Mouse (Mus musculus): ENCODE measurements around the gene Stat3. TPM values are rescaled to one million over a fixed set of nuclear protein-coding genes. Genes with fewer than 3 reads are reported as not detected.

Stat3 gene
- polyA plus RNA-seq, 1 experiment from 2014 or later = 49.2 TPM

GRCm38 (mm10) chr11:100975241-100975640, 35.9 kb upstream of the Stat3 start:
- H3K36me3 ChIP-seq (ENCODE audit: control insufficient read depth, insufficient read depth, low read length) = no peaks in the 10 kb centered on the region
- 66% methylated on average over 7 of the region's 7 CpGs for WGBS
- no peak overlapping the region for H3K9ac ChIP-seq (ENCODE audit: low read depth, low read length)
- H3K27me3 ChIP-seq (replicated peaks; ENCODE audit: control insufficient read depth, insufficient read depth, low read length) = peaks cover 23% of the 10 kb centered on the region
- peaks cover 4% of the 10 kb centered on the region for H3K4me1 ChIP-seq (ENCODE audit: control insufficient read depth, insufficient read depth, low read depth, low read length)
- ATAC-seq = no peak
- H3K27ac ChIP-seq (ENCODE audit: low read depth, low read length) = no peak overlapping the region
- H3K4me2 ChIP-seq (ENCODE audit: low read length) = no peak overlapping the region
- H3K9me3 ChIP-seq (ENCODE audit: control insufficient read depth, low read length) = no peaks in the 10 kb centered on the region
- H3K4me3 ChIP-seq (ENCODE audit: low read length) = no peak overlapping the region

GRCm38 (mm10) chr11:100974381-100974970, 35.1 kb upstream of the Stat3 start:
- peaks cover 30% of the 10 kb centered on the region for H3K27me3 ChIP-seq (replicated peaks; ENCODE audit: control insufficient read depth, insufficient read depth, low read length)
- no peak for ATAC-seq

DNA sequence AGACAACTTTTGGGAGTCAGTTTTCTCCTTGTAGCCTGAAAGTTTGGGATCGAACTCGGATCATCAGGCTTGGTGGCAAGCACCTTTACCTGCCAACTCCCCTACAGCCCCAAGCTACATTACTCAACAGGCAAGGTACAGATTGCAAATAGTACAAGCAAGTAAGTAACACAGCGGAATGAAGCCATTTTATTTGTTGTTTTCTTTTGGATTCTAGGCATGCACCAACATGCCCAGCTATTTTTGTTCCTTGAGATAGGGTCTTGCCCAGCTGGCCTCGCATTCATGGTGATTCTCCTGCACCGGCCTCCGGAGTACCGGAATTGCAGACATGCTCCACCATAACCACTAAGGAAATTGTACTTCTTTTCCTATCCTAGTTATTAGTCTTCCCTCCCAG, 33.9 kb upstream of the Stat3 start:
- 91% methylated on average over 7 of the region's 7 CpGs for WGBS
- Histone ChIP-seq H3K4me3 (ENCODE audit: low read length) (no peak overlapping the region), H3K36me3 (ENCODE audit: control insufficient read depth, insufficient read depth, low read length) (no peaks in the 10 kb centered on the region), H3K9ac (ENCODE audit: low read depth, low read length) (no peak overlapping the region), H3K27ac (ENCODE audit: low read depth, low read length) (no peak overlapping the region), H3K4me1 (ENCODE audit: control insufficient read depth, insufficient read depth, low read depth, low read length) (peaks cover 10% of the 10 kb centered on the region), H3K4me2 (ENCODE audit: low read length) (no peak overlapping the region), H3K9me3 (ENCODE audit: control insufficient read depth, low read length) (no peaks in the 10 kb centered on the region), H3K27me3 (replicated peaks; ENCODE audit: control insufficient read depth, insufficient read depth, low read length) (peaks cover 41% of the 10 kb centered on the region)
- no peak for ATAC-seq

More at GRCm38 (mm10) chr11:100974381-100974970, 35.1 kb upstream of the Stat3 start:
- no peak overlapping the region for H3K9ac ChIP-seq (ENCODE audit: low read depth, low read length)
- no peak overlapping the region for H3K27ac ChIP-seq (ENCODE audit: low read depth, low read length)
- 73% methylated on average over 14 of the region's 14 CpGs for WGBS
- no peaks in the 10 kb centered on the region for H3K36me3 ChIP-seq (ENCODE audit: control insufficient read depth, insufficient read depth, low read length)
- H3K9me3 ChIP-seq (ENCODE audit: control insufficient read depth, low read length) = no peaks in the 10 kb centered on the region
- H3K4me1 ChIP-seq (ENCODE audit: control insufficient read depth, insufficient read depth, low read depth, low read length) = peaks cover 11% of the 10 kb centered on the region
- H3K4me2 ChIP-seq (ENCODE audit: low read length) = no peak overlapping the region
- no peak overlapping the region for H3K4me3 ChIP-seq (ENCODE audit: low read length)

DNA sequence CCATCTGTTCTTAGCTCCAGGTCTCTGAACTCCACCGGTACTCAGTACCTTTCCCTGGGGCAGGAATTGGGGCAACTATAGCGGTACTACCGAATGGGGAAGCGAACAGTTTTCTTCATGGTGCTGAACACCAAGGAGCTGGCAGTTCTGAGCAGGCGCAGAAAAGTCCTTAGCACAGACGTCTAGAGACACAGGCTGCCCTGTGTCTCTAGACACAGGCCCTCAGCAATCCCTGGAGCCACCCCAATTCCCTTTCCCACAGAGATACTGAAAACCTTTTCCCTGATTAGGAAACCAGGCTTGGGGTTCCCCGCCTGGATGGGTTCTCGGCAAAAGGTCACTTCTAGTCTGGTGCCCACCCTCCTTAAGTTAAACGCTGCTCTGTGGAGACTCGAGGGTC, 32.1 kb upstream of the Stat3 start:
- Histone ChIP-seq H3K4me2 (ENCODE audit: low read length) (no peak overlapping the region), H3K36me3 (ENCODE audit: control insufficient read depth, insufficient read depth, low read length) (no peaks in the 10 kb centered on the region), H3K9me3 (ENCODE audit: control insufficient read depth, low read length) (no peaks in the 10 kb centered on the region), H3K9ac (ENCODE audit: low read depth, low read length) (no peak overlapping the region), H3K4me3 (ENCODE audit: low read length) (no peak overlapping the region), H3K4me1 (ENCODE audit: control insufficient read depth, insufficient read depth, low read depth, low read length) (peaks cover 10% of the 10 kb centered on the region), H3K27me3 (replicated peaks; ENCODE audit: control insufficient read depth, insufficient read depth, low read length) (peaks cover 50% of the 10 kb centered on the region), H3K27ac (ENCODE audit: low read depth, low read length) (no peak overlapping the region)
- ATAC-seq = no peak
- 61% methylated on average over 10 of the region's 10 CpGs for WGBS

DNA sequence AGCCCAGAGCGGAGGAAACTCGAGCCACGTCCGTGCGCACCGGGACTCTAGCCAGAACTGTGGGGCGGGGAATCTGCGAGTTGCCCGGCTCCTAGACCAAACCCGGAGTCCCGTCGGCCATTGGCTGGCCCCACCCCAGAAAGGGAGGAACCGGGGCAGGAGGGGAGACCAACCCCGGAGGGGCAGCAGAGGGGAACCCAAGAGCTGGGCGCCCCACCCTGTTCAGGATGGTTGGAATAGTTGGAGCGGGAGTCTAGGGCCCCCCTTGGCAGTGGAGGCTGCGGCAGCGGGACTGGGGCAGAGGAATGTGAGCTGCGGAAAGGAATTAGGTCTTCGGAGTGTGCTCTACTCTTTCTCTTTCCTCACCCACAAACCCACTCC, 31.2 kb upstream of the Stat3 start, which contains the start of gene Cavin1:
Gene Cavin1 (minus strand): TSS at position 331 of the 381 bp plus-strand sequence.
- Histone ChIP-seq H3K36me3 (ENCODE audit: control insufficient read depth, insufficient read depth, low read length) (no peaks in the 10 kb centered on the region), H3K27ac (ENCODE audit: low read depth, low read length) (peak within 1 kb of the TSS; percentile 74), H3K9me3 (ENCODE audit: control insufficient read depth, low read length) (no peaks in the 10 kb centered on the region), H3K27me3 (replicated peaks; ENCODE audit: control insufficient read depth, insufficient read depth, low read length) (peaks cover 52% of the 10 kb centered on the region), H3K4me3 (ENCODE audit: low read length) (peak within 1 kb of the TSS; percentile 46), H3K9ac (ENCODE audit: low read depth, low read length) (peak within 1 kb of the TSS; percentile 60), H3K4me1 (ENCODE audit: control insufficient read depth, insufficient read depth, low read depth, low read length) (peaks cover 10% of the 10 kb centered on the region), H3K4me2 (ENCODE audit: low read length) (peak within 1 kb of the TSS; percentile 64)
- peak; percentile 81 for ATAC-seq
- under 1% methylated on average over 20 of the region's 20 CpGs for WGBS

DNA sequence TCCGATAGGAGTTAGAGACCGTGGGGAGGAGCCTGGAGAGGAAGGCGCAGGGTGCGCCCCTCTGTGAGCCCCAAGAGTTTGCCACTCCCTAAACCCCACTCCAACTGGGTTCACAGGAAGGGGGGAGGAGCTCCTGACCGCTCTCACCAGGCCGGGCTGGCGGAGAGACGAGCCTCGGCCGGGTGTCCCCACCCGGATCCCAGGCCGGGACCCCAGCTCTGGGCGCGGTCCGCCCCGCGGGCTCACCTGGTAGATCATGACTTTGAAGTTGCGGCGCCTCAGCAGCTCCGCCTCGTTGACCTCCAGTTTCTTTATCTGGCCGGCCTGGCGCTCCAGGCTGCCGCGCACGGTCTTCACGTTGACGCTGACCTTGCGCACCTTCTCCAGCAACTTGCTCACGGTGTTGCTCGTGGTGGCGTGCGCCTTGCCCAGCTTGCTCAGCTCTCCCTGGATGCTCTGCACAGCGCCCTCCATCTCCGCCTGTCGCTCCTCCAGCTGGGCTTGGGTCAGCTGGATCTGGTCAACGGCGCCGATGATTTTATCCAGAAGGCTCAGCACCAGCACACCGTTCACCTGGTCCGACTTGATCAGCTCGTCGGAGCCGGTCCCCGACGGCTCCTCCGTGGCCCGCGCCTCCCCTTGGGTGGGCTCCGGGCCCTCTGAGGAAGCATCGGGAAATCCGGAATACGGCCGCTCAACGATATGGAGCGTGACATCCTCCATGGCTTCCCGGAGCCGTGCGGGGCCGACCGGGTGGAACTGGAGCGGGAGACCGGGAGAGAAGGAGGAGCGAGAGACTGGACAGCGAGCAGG, 30.6 kb upstream of the Stat3 start:
- H3K27me3 ChIP-seq (replicated peaks; ENCODE audit: control insufficient read depth, insufficient read depth, low read length) = peaks cover 56% of the 10 kb centered on the region
- peak overlapping the region; percentile 64 for H3K4me2 ChIP-seq (ENCODE audit: low read length)
- WGBS = under 1% methylated on average over 65 of the region's 65 CpGs
- H3K36me3 ChIP-seq (ENCODE audit: control insufficient read depth, insufficient read depth, low read length) = no peaks in the 10 kb centered on the region
- peak overlapping the region; percentile 60 for H3K9ac ChIP-seq (ENCODE audit: low read depth, low read length)
- peak overlapping the region; percentile 74 for H3K27ac ChIP-seq (ENCODE audit: low read depth, low read length)
- peak overlapping the region; percentile 46 for H3K4me3 ChIP-seq (ENCODE audit: low read length)
- 0 out of 2 replicates have a peak, but pooled peaks have one; percentile 37 for ATAC-seq
- no peaks in the 10 kb centered on the region for H3K9me3 ChIP-seq (ENCODE audit: control insufficient read depth, low read length)
- peaks cover 10% of the 10 kb centered on the region for H3K4me1 ChIP-seq (ENCODE audit: control insufficient read depth, insufficient read depth, low read depth, low read length)

GRCm38 (mm10) chr11:100969189-100969743, 29.9 kb upstream of the Stat3 start:
- peak overlapping the region; percentile 51; the same call in 1 of the 2 replicates for H3K9ac ChIP-seq (ENCODE audit: low read depth, low read length)
- H3K4me2 ChIP-seq (ENCODE audit: low read length) = peak overlapping the region; percentile 64
- no peak for ATAC-seq
- peaks cover 10% of the 10 kb centered on the region for H3K4me1 ChIP-seq (ENCODE audit: control insufficient read depth, insufficient read depth, low read depth, low read length)
- H3K27ac ChIP-seq (ENCODE audit: low read depth, low read length) = no peak overlapping the region
- H3K36me3 ChIP-seq (ENCODE audit: control insufficient read depth, insufficient read depth, low read length) = no peaks in the 10 kb centered on the region
- H3K27me3 ChIP-seq (replicated peaks; ENCODE audit: control insufficient read depth, insufficient read depth, low read length) = peaks cover 56% of the 10 kb centered on the region
- no peaks in the 10 kb centered on the region for H3K9me3 ChIP-seq (ENCODE audit: control insufficient read depth, low read length)
- H3K4me3 ChIP-seq (ENCODE audit: low read length) = peak overlapping the region; percentile 46
- WGBS = 6% methylated on average over 26 of the region's 35 CpGs

GRCm38 (mm10) chr11:100968501-100968900, 29.2 kb upstream of the Stat3 start:
- no peak overlapping the region for H3K9ac ChIP-seq (ENCODE audit: low read depth, low read length)
- peak overlapping the region; percentile 14 for H3K4me2 ChIP-seq (ENCODE audit: low read length)
- H3K27ac ChIP-seq (ENCODE audit: low read depth, low read length) = no peak overlapping the region
- H3K27me3 ChIP-seq (replicated peaks; ENCODE audit: control insufficient read depth, insufficient read depth, low read length) = peaks cover 56% of the 10 kb centered on the region
- peak overlapping the region; percentile 46 for H3K4me3 ChIP-seq (ENCODE audit: low read length)
- H3K4me1 ChIP-seq (ENCODE audit: control insufficient read depth, insufficient read depth, low read depth, low read length) = peaks cover 10% of the 10 kb centered on the region
- no peak for ATAC-seq
- whole genome bisulfite sequencing = 74% methylated on average over 5 of the region's 5 CpGs
- no peaks in the 10 kb centered on the region for H3K36me3 ChIP-seq (ENCODE audit: control insufficient read depth, insufficient read depth, low read length)
- no peaks in the 10 kb centered on the region for H3K9me3 ChIP-seq (ENCODE audit: control insufficient read depth, low read length)

DNA sequence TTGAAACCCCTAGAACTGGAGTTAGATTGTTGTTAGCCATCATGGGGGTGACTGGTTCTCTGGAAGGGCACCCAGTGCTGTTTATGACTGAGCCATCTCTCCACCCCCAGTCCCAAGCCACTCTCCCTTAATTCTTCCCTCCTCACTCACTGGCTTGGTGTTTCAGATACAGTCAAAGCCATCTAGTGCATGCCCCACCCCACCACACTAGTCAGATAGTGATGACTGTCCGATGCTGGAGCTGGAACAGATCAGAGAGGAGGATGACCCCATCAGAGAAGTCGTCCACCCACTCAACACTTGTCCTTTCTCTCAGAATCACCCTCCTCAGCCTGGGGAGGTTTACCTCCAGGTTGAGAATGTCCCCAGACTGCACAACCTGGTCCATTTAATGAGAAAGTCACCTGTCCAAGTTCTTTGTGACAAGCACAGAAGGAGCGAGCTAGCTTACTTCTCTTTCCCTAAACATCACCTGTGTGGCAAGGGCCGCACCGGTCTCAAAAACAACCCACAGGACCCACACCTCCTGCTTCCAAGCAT, 28.6 kb upstream of the Stat3 start:
- no peak overlapping the region; the same call in 1 of the 2 replicates for H3K4me3 ChIP-seq (ENCODE audit: low read length)
- H3K9ac ChIP-seq (ENCODE audit: low read depth, low read length) = no peak overlapping the region
- no peak overlapping the region for H3K27ac ChIP-seq (ENCODE audit: low read depth, low read length)
- 83% methylated on average over 5 of the region's 5 CpGs for WGBS
- H3K36me3 ChIP-seq (ENCODE audit: control insufficient read depth, insufficient read depth, low read length) = no peaks in the 10 kb centered on the region
- peaks cover 56% of the 10 kb centered on the region for H3K27me3 ChIP-seq (replicated peaks; ENCODE audit: control insufficient read depth, insufficient read depth, low read length)
- peaks cover 10% of the 10 kb centered on the region for H3K4me1 ChIP-seq (ENCODE audit: control insufficient read depth, insufficient read depth, low read depth, low read length)
- ATAC-seq = no peak
- peak overlapping the region; percentile 14 for H3K4me2 ChIP-seq (ENCODE audit: low read length)
- H3K9me3 ChIP-seq (ENCODE audit: control insufficient read depth, low read length) = no peaks in the 10 kb centered on the region
